Mouse (Mus musculus) neural tube, embryonic 11.5 days (tissue): Measurements from ENCODE around the gene Slc15a4. TPM values are rescaled to one million over a fixed set of nuclear protein-coding genes. Genes with fewer than 3 reads are reported as not detected.

Experiments
- ATAC-seq: fragments of 200-750 bp; cut with Nextera tagmentation; 2 replicates; pipeline ENCODE4 v1.8.0; 2017; ENCODE audit warnings: moderate number of reproducible peaks, mild to moderate bottlenecking, moderate TSS enrichment, moderate library complexity; ENCODE audit not compliant: insufficient read depth, low FRiP score, low TSS enrichment
- DNase-seq: peaks from one replicate; pipeline ENCODE4 v3.0.0-alpha.2; 2015; ENCODE audit warnings: low spot score
- H3K27ac ChIP-seq: fragments of 300-500 bp; sonication (generic); 2 replicates; pipeline ENCODE4 v1.5.1; 2014; ENCODE audit warnings: low read depth, mild to moderate bottlenecking, low read length
- H3K27me3 ChIP-seq: fragments of 300-500 bp; sonication (generic); 2 replicates; pipeline ENCODE4 v1.6.1; 2014; ENCODE audit warnings: mild to moderate bottlenecking, low read length, mixed read lengths; ENCODE audit not compliant: control insufficient read depth, insufficient read depth
- H3K36me3 ChIP-seq: fragments of 300-500 bp; sonication (generic); 2 replicates; pipeline ENCODE4 v1.6.1; 2014; ENCODE audit warnings: mild to moderate bottlenecking, low read length, moderate library complexity, mixed read lengths; ENCODE audit not compliant: control insufficient read depth, insufficient read depth
- H3K4me1 ChIP-seq: fragments of 300-500 bp; sonication (generic); 2 replicates; pipeline ENCODE4 v1.6.1; 2014; ENCODE audit warnings: low read length, mixed read lengths; ENCODE audit not compliant: control insufficient read depth, insufficient read depth
- H3K4me2 ChIP-seq: fragments of 300-500 bp; sonication (generic); 2 replicates; pipeline ENCODE4 v1.6.1; 2014; ENCODE audit warnings: low read depth, mild to moderate bottlenecking, moderate library complexity
- H3K4me3 ChIP-seq: fragments of 300-500 bp; sonication (generic); 2 replicates; pipeline ENCODE4 v1.5.1; 2014; ENCODE audit warnings: low read depth, low read length
- H3K9ac ChIP-seq: fragments of 300-500 bp; sonication (generic); 2 replicates; pipeline ENCODE4 v1.6.1; 2014; ENCODE audit warnings: mild to moderate bottlenecking, low read length
- H3K9me3 ChIP-seq: fragments of 300-500 bp; sonication (generic); 2 replicates; pipeline ENCODE4 v1.6.1; 2016; ENCODE audit warnings: low read length; ENCODE audit not compliant: control insufficient read depth
- WGBS: fragments of 180-500 bp; shearing (Covaris S2); extraction: QIAGEN DNeasy Blood & Tissue Kit; methylation state at CpG from one replicate; pipeline ENCODE4 v1.1.7; 2014; 5-methylcytosine and 5-hydroxymethylcytosine counted together
- polyA plus RNA-seq: library from polyadenylated mRNA; unstranded; fragments of >200 nt; fragmentation: Nextera tagmentation; extraction: Ambion mirVana; gene quantifications from 2 replicates; pipeline ENCODE4 v1.2.1, GENCODE M21; 2014

The Slc15a4 gene
- polyA plus RNA-seq, 1 experiment from 2014 or later, result 25.5 TPM

DNA sequence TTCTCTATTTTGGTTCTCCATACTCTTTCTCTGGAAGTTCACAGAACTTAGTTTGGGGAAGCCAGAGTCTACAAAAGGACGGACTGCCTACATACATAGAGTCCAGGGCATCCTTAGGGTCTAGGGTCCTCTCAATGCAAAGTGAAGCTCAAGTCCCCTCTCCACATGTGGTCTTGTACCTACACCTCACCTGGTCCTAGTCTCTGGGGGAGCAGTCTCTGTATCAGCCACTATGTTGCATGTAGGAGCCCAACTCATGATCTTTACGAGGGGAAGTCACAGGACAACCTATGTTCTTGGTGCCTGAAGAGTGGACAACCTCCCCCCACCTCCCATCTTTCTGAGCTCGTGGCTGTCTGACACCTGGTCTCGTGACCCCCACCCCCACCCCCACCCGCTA is 1.0 kb downstream of the Slc15a4 start:
- WGBS, result 7% methylated on average over 5 of the region's 5 CpGs
- no peaks in the 10 kb centered on the region for H3K36me3 ChIP-seq
- ATAC-seq, result peak; percentile 31; the same call in 1 of the 2 replicates
- no peak overlapping the region for H3K27ac ChIP-seq
- no peak overlapping the region for H3K9ac ChIP-seq
- H3K9me3 ChIP-seq, result no peaks in the 10 kb centered on the region
- no peak for DNase-seq
- no peaks in the 10 kb centered on the region for H3K4me1 ChIP-seq
- H3K4me2 ChIP-seq, result peak overlapping the region; percentile 91
- H3K27me3 ChIP-seq, result no peaks in the 10 kb centered on the region
- H3K4me3 ChIP-seq, result peak overlapping the region; percentile 47

DNA sequence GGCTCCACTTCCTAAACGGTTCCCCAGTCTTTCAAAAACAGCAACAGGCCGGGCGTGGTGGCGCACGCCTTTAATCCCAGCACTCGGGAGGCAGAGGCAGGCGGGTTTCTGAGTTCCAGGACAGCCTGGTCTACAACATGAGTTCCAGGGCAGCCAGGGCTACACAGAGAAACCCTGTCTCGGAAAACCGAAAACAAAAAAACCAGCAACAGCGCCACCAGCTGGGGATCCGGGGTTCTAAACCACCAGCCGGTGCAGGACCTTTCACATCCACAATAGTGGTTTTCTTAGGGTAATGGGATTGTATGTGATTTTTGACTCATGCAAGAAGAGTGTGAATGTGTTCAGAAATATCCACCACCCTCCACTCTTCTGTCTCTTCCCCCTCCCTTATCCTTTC is 5.5 kb downstream of the Slc15a4 start:
- DNase-seq, result no peak

GRCm38 (mm10) chr5:127624427-127625213 is 8.1 kb downstream of the Slc15a4 start:
- Histone ChIP-seq H3K4me1 (no peaks in the 10 kb centered on the region), H3K4me2 (no peak overlapping the region), H3K27ac (no peak overlapping the region), H3K27me3 (no peaks in the 10 kb centered on the region), H3K9ac (no peak overlapping the region), H3K36me3 (no peaks in the 10 kb centered on the region), H3K4me3 (no peak overlapping the region), H3K9me3 (no peaks in the 10 kb centered on the region)
- ATAC-seq (no peak), DNase-seq (no peak)
- 81% methylated on average over 10 of the region's 10 CpGs for WGBS

More for the DNA sequence above, 5.5 kb downstream of the Slc15a4 start:
- Histone ChIP-seq H3K4me3 (no peak overlapping the region), H3K9ac (no peak overlapping the region), H3K9me3 (no peaks in the 10 kb centered on the region), H3K27ac (no peak overlapping the region), H3K27me3 (no peaks in the 10 kb centered on the region), H3K4me1 (no peaks in the 10 kb centered on the region), H3K4me2 (no peak overlapping the region), H3K36me3 (no peaks in the 10 kb centered on the region)
- WGBS, result 90% methylated on average over 12 of the region's 12 CpGs
- no peak for ATAC-seq

DNA sequence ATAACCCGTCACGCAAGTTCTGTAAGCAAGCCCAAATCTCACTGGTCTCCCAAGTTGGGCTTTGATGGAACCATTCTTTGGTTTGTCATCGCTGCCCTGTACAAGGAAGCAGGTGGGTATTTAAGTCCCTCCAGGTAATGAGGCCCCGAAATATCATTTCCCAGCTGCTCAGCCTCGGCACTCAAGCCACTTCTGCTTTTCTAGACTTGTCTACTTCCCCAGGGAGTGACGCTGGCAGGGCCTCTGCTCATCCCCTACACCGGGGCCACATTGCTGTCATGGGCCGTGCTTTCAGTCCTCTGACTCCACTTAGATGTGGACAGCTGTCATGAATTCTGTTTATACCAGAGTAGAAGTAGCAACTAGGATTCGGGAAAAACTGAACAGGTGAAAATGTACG is 11.6 kb downstream of the Slc15a4 start:
- Histone ChIP-seq H3K27me3 (no peaks in the 10 kb centered on the region), H3K27ac (no peak overlapping the region), H3K4me1 (peaks cover 3% of the 10 kb centered on the region), H3K9me3 (no peaks in the 10 kb centered on the region), H3K9ac (no peak overlapping the region), H3K36me3 (no peaks in the 10 kb centered on the region), H3K4me3 (no peak overlapping the region), H3K4me2 (no peak overlapping the region)
- ATAC-seq (no peak), DNase-seq (no peak)
- WGBS, result 82% methylated on average over 10 of the region's 10 CpGs

- Histone ChIP-seq H3K4me1 (peaks cover 10% of the 10 kb centered on the region), H3K27ac (no peak overlapping the region), H3K9me3 (no peaks in the 10 kb centered on the region), H3K4me3 (no peak overlapping the region), H3K4me2 (no peak overlapping the region), H3K36me3 (no peaks in the 10 kb centered on the region), H3K27me3 (no peaks in the 10 kb centered on the region), H3K9ac (no peak overlapping the region)
- ATAC-seq (no peak), DNase-seq (no peak)
- 87% methylated on average over 8 of the region's 8 CpGs for WGBS
Measured at GRCm38 (mm10) chr5:127620371-127620770, 12.3 kb downstream of the Slc15a4 start.

GRCm38 (mm10) chr5:127618834-127619233 is 13.9 kb downstream of the Slc15a4 start:
- ATAC-seq, result no peak

DNA sequence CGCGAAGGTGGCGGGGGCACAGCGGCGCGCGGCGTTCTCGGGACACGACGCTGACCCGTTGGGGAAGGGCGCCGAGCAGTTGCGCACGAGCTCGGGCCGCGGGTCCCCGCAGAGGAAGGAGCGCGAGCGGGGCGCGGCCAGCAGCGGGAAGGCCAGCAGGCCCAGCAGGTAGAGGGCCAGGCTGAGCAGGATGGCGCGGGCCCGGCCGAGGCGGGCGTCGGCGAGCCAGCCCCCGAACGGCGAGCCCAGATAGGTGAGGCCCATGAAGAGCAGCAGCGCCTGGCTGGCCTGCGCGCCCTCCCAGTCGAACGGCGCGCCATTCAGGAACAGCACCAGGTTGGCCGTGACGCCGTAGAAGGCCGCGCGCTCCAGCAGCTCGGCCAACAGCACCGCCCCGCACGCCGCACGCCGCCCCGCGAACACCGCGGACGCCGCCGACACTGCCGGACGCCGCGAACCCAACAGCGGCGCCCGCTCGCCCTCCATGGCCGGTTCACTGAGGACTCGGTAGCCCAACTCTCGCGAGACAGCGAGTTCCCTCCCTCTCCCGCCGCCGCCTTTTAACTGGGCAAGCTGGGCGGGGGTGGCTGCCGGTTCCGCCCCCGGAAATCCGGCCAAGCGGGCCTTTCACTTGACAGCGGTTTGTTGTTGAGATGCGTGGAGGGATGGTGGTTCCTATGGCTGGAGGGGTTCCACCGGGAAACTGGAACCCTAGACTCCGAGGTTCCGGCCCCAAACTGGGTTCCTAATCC is 15.6 kb downstream of the Slc15a4 start:
- WGBS, result under 1% methylated on average over 82 of the region's 91 CpGs
- peak overlapping the region; percentile 94 for H3K4me2 ChIP-seq
- no peaks in the 10 kb centered on the region for H3K36me3 ChIP-seq
- no peaks in the 10 kb centered on the region for H3K27me3 ChIP-seq
- H3K4me1 ChIP-seq, result peaks cover 14% of the 10 kb centered on the region
- peak overlapping the region; percentile 78 for H3K4me3 ChIP-seq
- peak; percentile 92 for ATAC-seq
- H3K9me3 ChIP-seq, result no peaks in the 10 kb centered on the region
- DNase-seq, result peak; percentile 97
- no peak overlapping the region; the same call in 1 of the 2 replicates for H3K27ac ChIP-seq
- H3K9ac ChIP-seq, result peak overlapping the region; percentile 97

More at GRCm38 (mm10) chr5:127618834-127619233, 13.9 kb downstream of the Slc15a4 start:
- Histone ChIP-seq H3K9ac (no peak overlapping the region), H3K9me3 (no peaks in the 10 kb centered on the region), H3K27me3 (no peaks in the 10 kb centered on the region), H3K4me3 (no peak overlapping the region), H3K4me2 (no peak overlapping the region), H3K4me1 (peaks cover 14% of the 10 kb centered on the region), H3K36me3 (no peaks in the 10 kb centered on the region), H3K27ac (no peak overlapping the region)
- DNase-seq, result no peak
- WGBS, result 81% methylated on average over 3 of the region's 3 CpGs

DNA sequence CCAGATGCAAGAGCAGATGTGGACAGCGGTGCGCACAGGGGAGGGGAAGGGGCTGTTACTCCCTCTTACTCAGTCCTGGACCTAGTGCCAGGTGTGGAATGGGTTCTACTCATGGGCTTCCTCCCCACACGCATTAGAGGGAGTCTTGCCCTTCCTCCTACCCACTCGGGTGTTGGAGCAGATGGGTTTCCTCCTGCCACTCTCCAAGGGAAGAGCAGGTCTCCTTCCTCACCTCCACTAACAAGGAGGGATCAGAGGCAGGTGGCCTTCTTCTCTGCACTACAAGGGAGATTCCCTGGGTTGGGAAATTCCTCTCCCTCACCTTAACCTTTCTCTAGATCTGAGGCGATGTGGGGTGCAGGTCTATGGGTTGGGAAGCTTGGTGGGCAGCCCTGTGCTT is 16.5 kb downstream of the Slc15a4 start:
- no peak overlapping the region for H3K27ac ChIP-seq
- peaks cover 14% of the 10 kb centered on the region for H3K4me1 ChIP-seq
- H3K4me3 ChIP-seq, result peak overlapping the region; percentile 78
- DNase-seq (no peak), ATAC-seq (no peak; the same call in 1 of the 2 replicates)
- peak overlapping the region; percentile 94 for H3K4me2 ChIP-seq
- 12% methylated on average over 3 of the region's 5 CpGs for WGBS
- H3K9me3 ChIP-seq, result no peaks in the 10 kb centered on the region
- no peaks in the 10 kb centered on the region for H3K27me3 ChIP-seq
- no peaks in the 10 kb centered on the region for H3K36me3 ChIP-seq
- peak overlapping the region; percentile 97 for H3K9ac ChIP-seq
